Mouse (Mus musculus): Measurements from ENCODE around the gene Gm17581. TPM values are rescaled to one million over a fixed set of nuclear protein-coding genes. Genes with fewer than 3 reads are reported as not detected.
A peak's percentile ranks its signal among the peaks of the same experiment; 100 is the strongest.
"Not testable (repeated sequence)": the region's sequence is repeated elsewhere in the genome, so short reads cannot be mapped to it uniquely, and the experiment has no call there.

The Gm17581 gene
- polyA plus RNA-seq (2014; fragmentation: Nextera tagmentation; extraction: Ambion mirVana) = not detected in 2 replicates

- H3K9me3 ChIP-seq (replicated peaks; ENCODE audit: control insufficient read depth, low read length); ATAC-seq (replicated peaks; ENCODE audit: insufficient number of reproducible peaks, low FRiP score, low TSS enrichment); H3K4me2 ChIP-seq; H3K4me3 ChIP-seq (ENCODE audit: low read depth, low read length); H3K36me3 ChIP-seq (ENCODE audit: control insufficient read depth, insufficient read depth, low read length); H3K4me1 ChIP-seq (ENCODE audit: control insufficient read depth, insufficient read depth, low read length); H3K9ac ChIP-seq (ENCODE audit: low read depth, low read length); H3K27ac ChIP-seq (ENCODE audit: low read depth, low read length); H3K27me3 ChIP-seq (ENCODE audit: control insufficient read depth, insufficient read depth, low read length): not testable (repeated sequence)
- 79% methylated on average over 5 of the region's 5 CpGs for WGBS (ENCODE audit: insufficient replicate concordance)
These were observed at the start of gene Gm17581 for GRCm38 (mm10) chr2:155735766-155736165. TSS of gene Gm17581 (minus strand) at chr2:155735866.

GRCm38 (mm10) chr2:155784534-155784933 lies 48.9 kb upstream of the Gm17581 start:
- H3K27ac ChIP-seq (ENCODE audit: low read depth, low read length) = no peak overlapping the region
- H3K9me3 ChIP-seq (replicated peaks; ENCODE audit: control insufficient read depth, low read length) = no peaks in the 10 kb centered on the region
- peaks cover 2% of the 10 kb centered on the region; the same call in 1 of the 2 replicates for H3K27me3 ChIP-seq (ENCODE audit: control insufficient read depth, insufficient read depth, low read length)
- H3K4me2 ChIP-seq = no peak overlapping the region
- no peak overlapping the region for H3K4me3 ChIP-seq (ENCODE audit: low read depth, low read length)
- ATAC-seq (replicated peaks; ENCODE audit: insufficient number of reproducible peaks, low FRiP score, low TSS enrichment) = no peak
- 73% methylated on average over 6 of the region's 6 CpGs for WGBS (ENCODE audit: insufficient replicate concordance)
- no peak overlapping the region for H3K9ac ChIP-seq (ENCODE audit: low read depth, low read length)
- H3K36me3 ChIP-seq (ENCODE audit: control insufficient read depth, insufficient read depth, low read length) = no peaks in the 10 kb centered on the region
- H3K4me1 ChIP-seq (ENCODE audit: control insufficient read depth, insufficient read depth, low read length) = no peaks in the 10 kb centered on the region

GRCm38 (mm10) chr2:155779506-155779905 lies 43.8 kb upstream of the Gm17581 start:
- no peak for ATAC-seq (replicated peaks; ENCODE audit: insufficient number of reproducible peaks, low FRiP score, low TSS enrichment)
- no peak overlapping the region for H3K4me2 ChIP-seq
- 75% methylated on average over 3 of the region's 3 CpGs for WGBS (ENCODE audit: insufficient replicate concordance)
- H3K9ac ChIP-seq (ENCODE audit: low read depth, low read length) = no peak overlapping the region
- H3K4me1 ChIP-seq (ENCODE audit: control insufficient read depth, insufficient read depth, low read length) = peaks cover 3% of the 10 kb centered on the region; the same call in 1 of the 2 replicates
- H3K27ac ChIP-seq (ENCODE audit: low read depth, low read length) = no peak overlapping the region
- no peaks in the 10 kb centered on the region for H3K9me3 ChIP-seq (replicated peaks; ENCODE audit: control insufficient read depth, low read length)
- H3K36me3 ChIP-seq (ENCODE audit: control insufficient read depth, insufficient read depth, low read length) = no peaks in the 10 kb centered on the region
- H3K4me3 ChIP-seq (ENCODE audit: low read depth, low read length) = no peak overlapping the region
- H3K27me3 ChIP-seq (ENCODE audit: control insufficient read depth, insufficient read depth, low read length) = peaks cover 32% of the 10 kb centered on the region

- 55% methylated on average over 7 of the region's 7 CpGs for WGBS (ENCODE audit: insufficient replicate concordance)
- peaks cover 36% of the 10 kb centered on the region for H3K27me3 ChIP-seq (ENCODE audit: control insufficient read depth, insufficient read depth, low read length)
These were observed 43.4 kb upstream of the Gm17581 start for GRCm38 (mm10) chr2:155779066-155779465.

GRCm38 (mm10) chr2:155778004-155778403 lies 42.3 kb upstream of the Gm17581 start:
- Histone ChIP-seq H3K9me3 (replicated peaks; ENCODE audit: control insufficient read depth, low read length) (no peaks in the 10 kb centered on the region), H3K27ac (ENCODE audit: low read depth, low read length) (no peak overlapping the region), H3K36me3 (ENCODE audit: control insufficient read depth, insufficient read depth, low read length) (no peaks in the 10 kb centered on the region), H3K9ac (ENCODE audit: low read depth, low read length) (no peak overlapping the region), H3K4me2 (no peak overlapping the region), H3K4me3 (ENCODE audit: low read depth, low read length) (no peak overlapping the region), H3K4me1 (ENCODE audit: control insufficient read depth, insufficient read depth, low read length) (peaks cover 3% of the 10 kb centered on the region; the same call in 1 of the 2 replicates), H3K27me3 (ENCODE audit: control insufficient read depth, insufficient read depth, low read length) (peaks cover 46% of the 10 kb centered on the region)
- 46% methylated on average over 6 of the region's 6 CpGs for WGBS (ENCODE audit: insufficient replicate concordance)
- ATAC-seq (replicated peaks; ENCODE audit: insufficient number of reproducible peaks, low FRiP score, low TSS enrichment) = no peak

More at GRCm38 (mm10) chr2:155779066-155779465, 43.4 kb upstream of the Gm17581 start:
- no peak overlapping the region for H3K9ac ChIP-seq (ENCODE audit: low read depth, low read length)
- no peak overlapping the region for H3K27ac ChIP-seq (ENCODE audit: low read depth, low read length)
- H3K36me3 ChIP-seq (ENCODE audit: control insufficient read depth, insufficient read depth, low read length) = no peaks in the 10 kb centered on the region
- H3K4me1 ChIP-seq (ENCODE audit: control insufficient read depth, insufficient read depth, low read length) = peaks cover 3% of the 10 kb centered on the region; the same call in 1 of the 2 replicates
- H3K4me2 ChIP-seq = no peak overlapping the region
- H3K4me3 ChIP-seq (ENCODE audit: low read depth, low read length) = no peak overlapping the region
- H3K9me3 ChIP-seq (replicated peaks; ENCODE audit: control insufficient read depth, low read length) = no peaks in the 10 kb centered on the region
- ATAC-seq (replicated peaks; ENCODE audit: insufficient number of reproducible peaks, low FRiP score, low TSS enrichment) = no peak

GRCm38 (mm10) chr2:155777688-155777985 lies 42.0 kb upstream of the Gm17581 start:
- no peak overlapping the region for H3K27ac ChIP-seq (ENCODE audit: low read depth, low read length)
- no peak overlapping the region for H3K4me2 ChIP-seq
- H3K27me3 ChIP-seq (ENCODE audit: control insufficient read depth, insufficient read depth, low read length) = peaks cover 46% of the 10 kb centered on the region
- peaks cover 3% of the 10 kb centered on the region; the same call in 1 of the 2 replicates for H3K4me1 ChIP-seq (ENCODE audit: control insufficient read depth, insufficient read depth, low read length)
- H3K9me3 ChIP-seq (replicated peaks; ENCODE audit: control insufficient read depth, low read length) = no peaks in the 10 kb centered on the region
- H3K4me3 ChIP-seq (ENCODE audit: low read depth, low read length) = no peak overlapping the region
- H3K9ac ChIP-seq (ENCODE audit: low read depth, low read length) = no peak overlapping the region
- no peaks in the 10 kb centered on the region for H3K36me3 ChIP-seq (ENCODE audit: control insufficient read depth, insufficient read depth, low read length)
- no peak for ATAC-seq (replicated peaks; ENCODE audit: insufficient number of reproducible peaks, low FRiP score, low TSS enrichment)
- 77% methylated on average over 4 of the region's 4 CpGs for WGBS (ENCODE audit: insufficient replicate concordance)

GRCm38 (mm10) chr2:155776824-155777687 lies 41.4 kb upstream of the Gm17581 start:
- no peak overlapping the region for H3K9ac ChIP-seq (ENCODE audit: low read depth, low read length)
- H3K9me3 ChIP-seq (replicated peaks; ENCODE audit: control insufficient read depth, low read length) = no peaks in the 10 kb centered on the region
- peaks cover 3% of the 10 kb centered on the region; the same call in 1 of the 2 replicates for H3K4me1 ChIP-seq (ENCODE audit: control insufficient read depth, insufficient read depth, low read length)
- 65% methylated on average over 10 of the region's 10 CpGs for WGBS (ENCODE audit: insufficient replicate concordance)
- no peak for ATAC-seq (replicated peaks; ENCODE audit: insufficient number of reproducible peaks, low FRiP score, low TSS enrichment)
- H3K27me3 ChIP-seq (ENCODE audit: control insufficient read depth, insufficient read depth, low read length) = peaks cover 48% of the 10 kb centered on the region
- H3K4me3 ChIP-seq (ENCODE audit: low read depth, low read length) = no peak overlapping the region
- H3K4me2 ChIP-seq = no peak overlapping the region
- no peaks in the 10 kb centered on the region for H3K36me3 ChIP-seq (ENCODE audit: control insufficient read depth, insufficient read depth, low read length)
- no peak overlapping the region for H3K27ac ChIP-seq (ENCODE audit: low read depth, low read length)

- peaks cover 3% of the 10 kb centered on the region; the same call in 1 of the 2 replicates for H3K4me1 ChIP-seq (ENCODE audit: control insufficient read depth, insufficient read depth, low read length)
- H3K27ac ChIP-seq (ENCODE audit: low read depth, low read length) = no peak overlapping the region
- H3K9ac ChIP-seq (ENCODE audit: low read depth, low read length) = no peak overlapping the region
- WGBS (ENCODE audit: insufficient replicate concordance) = 1% methylated on average over 44 of the region's 44 CpGs
- H3K4me3 ChIP-seq (ENCODE audit: low read depth, low read length) = peak overlapping the region; percentile 56
- peak; percentile 49; the same call in 1 of the 2 replicates for ATAC-seq (replicated peaks; ENCODE audit: insufficient number of reproducible peaks, low FRiP score, low TSS enrichment)
- peak overlapping the region; percentile 97 for H3K4me2 ChIP-seq
- no peaks in the 10 kb centered on the region for H3K9me3 ChIP-seq (replicated peaks; ENCODE audit: control insufficient read depth, low read length)
- H3K36me3 ChIP-seq (ENCODE audit: control insufficient read depth, insufficient read depth, low read length) = no peaks in the 10 kb centered on the region
- H3K27me3 ChIP-seq (ENCODE audit: control insufficient read depth, insufficient read depth, low read length) = peaks cover 48% of the 10 kb centered on the region
These were observed 40.1 kb upstream of the Gm17581 start for GRCm38 (mm10) chr2:155775685-155776263.

All from heart, embryonic 11.5 days (tissue).